Mouse (Mus musculus): ENCODE measurements around the gene Zfp800. TPM values are rescaled to one million over a fixed set of nuclear protein-coding genes. Genes with fewer than 3 reads are reported as not detected.
A peak's percentile ranks its signal among the peaks of the same experiment; 100 is the strongest.

The Zfp800 gene
- total and polyA plus RNA-seq, 3 experiments = 95.3 to 235 (median 122) TPM

DNA sequence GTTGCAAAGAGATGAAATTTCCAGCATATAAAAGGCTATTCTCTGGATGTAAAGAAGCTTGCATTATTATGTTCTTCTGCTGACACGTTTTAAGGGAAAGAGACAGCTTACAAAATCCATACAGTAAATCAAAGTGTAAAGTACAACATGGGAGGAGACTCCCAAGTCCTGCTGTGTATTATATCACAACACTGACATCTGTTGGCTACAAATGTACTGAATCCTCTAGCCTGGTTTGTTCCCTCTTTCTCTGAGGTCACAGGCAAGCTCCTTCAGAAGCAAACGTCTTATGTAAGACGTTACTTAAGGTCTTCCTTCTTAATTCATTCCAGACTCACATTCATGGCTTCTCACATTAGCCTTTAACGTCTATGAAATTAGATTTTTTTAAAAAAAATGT, 15.8 kb downstream of the Zfp800 start:
- H3K4me3 ChIP-seq (ENCODE audit: low read depth, low read length) = no peak overlapping the region
- H3K36me3 ChIP-seq (replicated peaks) = no peaks in the 10 kb centered on the region
- no peak for ATAC-seq (ENCODE audit: extremely low read depth, insufficient number of reproducible peaks, low FRiP score, poor library complexity, severe bottlenecking)
- no peaks in the 10 kb centered on the region for H3K4me1 ChIP-seq (ENCODE audit: insufficient read depth, low read depth, low read length)
- no peak for DNase-seq (ENCODE audit: low spot score)
- no peaks in the 10 kb centered on the region for H3K9me3 ChIP-seq (replicated peaks)
- no peak for TF ChIP-seq TAL1 (conservative IDR thresholded peaks at IDR 0.05; ENCODE audit: low read depth, low read length)
- no peak for TF ChIP-seq CTCF (IDR thresholded peaks at IDR 0.05; ENCODE audit: low read depth, low read length)
- TF ChIP-seq POLR2AphosphoS5 (IDR thresholded peaks at IDR 0.05; ENCODE audit: insufficient replicate concordance, low read depth, low read length) = no peak
- TF ChIP-seq GATA2 (IDR thresholded peaks at IDR 0.05; ENCODE audit: borderline replicate concordance, low read depth, low read length) = no peak
- TF ChIP-seq GATA1 (IDR thresholded peaks at IDR 0.05; ENCODE audit: borderline replicate concordance, low read length) = no peak
- no peaks in the 10 kb centered on the region for H3K27me3 ChIP-seq (ENCODE audit: insufficient read depth, low read length)

DNA sequence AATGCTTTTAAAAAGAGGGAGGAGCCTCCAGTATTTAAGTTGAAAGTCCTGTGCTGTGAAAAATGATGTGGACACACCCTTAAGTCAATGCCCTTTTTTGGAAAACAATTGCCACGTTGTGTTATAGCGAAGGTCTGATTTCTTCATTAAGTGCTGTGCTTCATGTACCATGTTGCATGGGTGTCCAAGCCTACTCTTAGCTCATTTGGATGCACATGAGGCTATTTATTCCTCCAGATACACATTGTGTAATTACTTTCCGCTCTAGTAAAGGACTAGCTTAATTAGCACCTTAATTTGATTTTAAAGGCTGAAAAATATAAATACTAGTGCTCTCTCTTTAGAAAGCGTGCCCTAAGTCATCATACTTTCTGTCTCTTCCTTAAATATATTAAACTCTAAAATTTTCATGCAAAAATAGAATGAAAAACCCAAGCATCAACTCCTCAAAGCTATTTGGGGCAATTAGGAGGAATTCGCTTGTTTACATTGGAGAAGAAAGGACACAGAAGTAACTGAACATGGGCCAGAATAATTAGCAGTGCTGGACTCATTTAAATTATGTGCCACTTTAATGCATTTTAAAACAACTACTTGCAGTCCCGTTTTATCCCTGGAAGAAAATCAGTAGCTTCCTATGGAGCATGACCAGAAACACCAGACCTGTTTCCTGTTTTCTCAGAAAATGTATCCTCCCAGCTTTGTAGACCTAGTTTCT, 27.7 kb downstream of the Zfp800 start:
- Histone ChIP-seq H3K27me3 (ENCODE audit: insufficient read depth, low read length) (peaks cover 7% of the 10 kb centered on the region), H3K4me3 (ENCODE audit: low read depth, low read length) (no peak overlapping the region), H3K36me3 (replicated peaks) (no peaks in the 10 kb centered on the region), H3K4me1 (ENCODE audit: insufficient read depth, low read depth, low read length) (no peaks in the 10 kb centered on the region), H3K9me3 (replicated peaks) (no peaks in the 10 kb centered on the region)
- TF ChIP-seq CTCF (IDR thresholded peaks at IDR 0.05; ENCODE audit: low read depth, low read length) (no peak), POLR2AphosphoS5 (IDR thresholded peaks at IDR 0.05; ENCODE audit: insufficient replicate concordance, low read depth, low read length) (no peak), GATA1 (IDR thresholded peaks at IDR 0.05; ENCODE audit: borderline replicate concordance, low read length) (no peak), TAL1 (conservative IDR thresholded peaks at IDR 0.05; ENCODE audit: low read depth, low read length) (no peak), GATA2 (IDR thresholded peaks at IDR 0.05; ENCODE audit: borderline replicate concordance, low read depth, low read length) (no peak)
- no peak for DNase-seq (ENCODE audit: low spot score)
- no peak for ATAC-seq (ENCODE audit: extremely low read depth, insufficient number of reproducible peaks, low FRiP score, poor library complexity, severe bottlenecking)

DNA sequence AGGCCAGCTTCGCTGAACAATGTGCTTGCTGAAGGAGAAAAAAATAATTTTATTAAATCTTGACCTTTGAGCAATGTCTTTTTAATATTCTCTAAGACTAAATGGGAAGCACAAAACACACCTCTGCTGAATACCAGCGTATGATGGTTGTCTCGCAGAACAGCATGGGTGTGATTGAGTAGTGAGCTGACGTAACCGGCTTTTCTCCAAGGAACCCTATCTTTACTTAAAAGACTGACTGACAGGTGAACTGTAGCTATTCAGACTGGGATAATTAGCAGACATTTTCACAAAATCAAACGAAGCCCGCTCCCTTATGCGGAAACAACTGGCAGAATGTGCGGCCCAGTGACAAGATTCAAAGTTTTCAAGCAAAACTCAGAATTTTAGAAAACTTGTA, 30.2 kb downstream of the Zfp800 start:
- Histone ChIP-seq H3K4me3 (ENCODE audit: low read depth, low read length) (no peak overlapping the region), H3K4me1 (ENCODE audit: insufficient read depth, low read depth, low read length) (no peaks in the 10 kb centered on the region), H3K36me3 (replicated peaks) (no peaks in the 10 kb centered on the region), H3K9me3 (replicated peaks) (no peaks in the 10 kb centered on the region), H3K27me3 (ENCODE audit: insufficient read depth, low read length) (peaks cover 10% of the 10 kb centered on the region)
- ATAC-seq (ENCODE audit: extremely low read depth, insufficient number of reproducible peaks, low FRiP score, poor library complexity, severe bottlenecking) (no peak), DNase-seq (ENCODE audit: low spot score) (no peak)
- no peak for TF ChIP-seq GATA1 (IDR thresholded peaks at IDR 0.05; ENCODE audit: borderline replicate concordance, low read length)
- no peak for TF ChIP-seq TAL1 (conservative IDR thresholded peaks at IDR 0.05; ENCODE audit: low read depth, low read length)
- TF ChIP-seq GATA2 (IDR thresholded peaks at IDR 0.05; ENCODE audit: borderline replicate concordance, low read depth, low read length) = no peak
- no peak for TF ChIP-seq POLR2AphosphoS5 (IDR thresholded peaks at IDR 0.05; ENCODE audit: insufficient replicate concordance, low read depth, low read length)
- TF ChIP-seq CTCF (IDR thresholded peaks at IDR 0.05; ENCODE audit: low read depth, low read length) = no peak

- TF ChIP-seq GATA1 (IDR thresholded peaks at IDR 0.05; ENCODE audit: borderline replicate concordance, low read length) (no peak), POLR2AphosphoS5 (IDR thresholded peaks at IDR 0.05; ENCODE audit: insufficient replicate concordance, low read depth, low read length) (no peak), GATA2 (IDR thresholded peaks at IDR 0.05; ENCODE audit: borderline replicate concordance, low read depth, low read length) (no peak), CTCF (IDR thresholded peaks at IDR 0.05; ENCODE audit: low read depth, low read length) (no peak), TAL1 (conservative IDR thresholded peaks at IDR 0.05; ENCODE audit: low read depth, low read length) (no peak)
- DNase-seq (ENCODE audit: low spot score) (no peak), ATAC-seq (ENCODE audit: extremely low read depth, insufficient number of reproducible peaks, low FRiP score, poor library complexity, severe bottlenecking) (no peak)
- Histone ChIP-seq H3K4me3 (ENCODE audit: low read depth, low read length) (no peak overlapping the region), H3K9me3 (replicated peaks) (no peaks in the 10 kb centered on the region), H3K4me1 (ENCODE audit: insufficient read depth, low read depth, low read length) (no peaks in the 10 kb centered on the region), H3K36me3 (replicated peaks) (no peaks in the 10 kb centered on the region), H3K27me3 (ENCODE audit: insufficient read depth, low read length) (peaks cover 9% of the 10 kb centered on the region; the same call in 1 of the 2 replicates)
Measured at GRCm38 (mm10) chr6:28351066-28351465, 46.7 kb downstream of the Zfp800 start.

GRCm38 (mm10) chr6:28345677-28346076, 52.1 kb downstream of the Zfp800 start:
- Histone ChIP-seq H3K36me3 (replicated peaks) (no peaks in the 10 kb centered on the region), H3K4me3 (ENCODE audit: low read depth, low read length) (no peak overlapping the region), H3K4me1 (ENCODE audit: insufficient read depth, low read depth, low read length) (no peaks in the 10 kb centered on the region), H3K27me3 (ENCODE audit: insufficient read depth, low read length) (peaks cover 4% of the 10 kb centered on the region; the same call in 1 of the 2 replicates), H3K9me3 (replicated peaks) (no peaks in the 10 kb centered on the region)
- TF ChIP-seq GATA2 (IDR thresholded peaks at IDR 0.05; ENCODE audit: borderline replicate concordance, low read depth, low read length) (no peak), GATA1 (IDR thresholded peaks at IDR 0.05; ENCODE audit: borderline replicate concordance, low read length) (no peak), CTCF (IDR thresholded peaks at IDR 0.05; ENCODE audit: low read depth, low read length) (no peak), TAL1 (conservative IDR thresholded peaks at IDR 0.05; ENCODE audit: low read depth, low read length) (no peak), POLR2AphosphoS5 (IDR thresholded peaks at IDR 0.05; ENCODE audit: insufficient replicate concordance, low read depth, low read length) (no peak)
- no peak for ATAC-seq (ENCODE audit: extremely low read depth, insufficient number of reproducible peaks, low FRiP score, poor library complexity, severe bottlenecking)
- no peak for DNase-seq (ENCODE audit: low spot score)

DNA sequence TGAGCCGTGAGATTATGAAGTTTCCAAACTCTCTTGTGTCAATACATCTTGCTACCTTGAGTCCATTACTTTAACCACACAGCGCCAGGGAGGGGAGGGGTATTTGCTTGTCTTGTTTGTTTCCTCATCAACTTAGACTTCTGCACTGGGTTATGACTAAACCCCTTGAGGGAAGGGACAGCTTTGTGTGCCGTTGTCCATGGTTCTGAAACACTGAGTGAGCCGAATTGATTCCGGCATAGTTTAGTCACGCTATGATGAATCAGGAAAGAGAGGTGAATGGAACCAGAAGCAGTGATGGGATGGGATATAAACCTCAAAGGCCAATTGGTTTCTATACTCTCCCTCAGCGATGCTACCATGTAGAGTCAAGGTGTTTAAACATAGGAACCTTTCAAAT, 52.6 kb downstream of the Zfp800 start:
- Histone ChIP-seq H3K36me3 (replicated peaks) (no peaks in the 10 kb centered on the region), H3K4me3 (ENCODE audit: low read depth, low read length) (no peak overlapping the region), H3K4me1 (ENCODE audit: insufficient read depth, low read depth, low read length) (no peaks in the 10 kb centered on the region), H3K27me3 (ENCODE audit: insufficient read depth, low read length) (peaks cover 4% of the 10 kb centered on the region; the same call in 1 of the 2 replicates), H3K9me3 (replicated peaks) (no peaks in the 10 kb centered on the region)
- DNase-seq (ENCODE audit: low spot score) = peak; percentile 3
- no peak for ATAC-seq (ENCODE audit: extremely low read depth, insufficient number of reproducible peaks, low FRiP score, poor library complexity, severe bottlenecking)
- TF ChIP-seq TAL1 (conservative IDR thresholded peaks at IDR 0.05; ENCODE audit: low read depth, low read length) = no peak
- TF ChIP-seq GATA2 (IDR thresholded peaks at IDR 0.05; ENCODE audit: borderline replicate concordance, low read depth, low read length) = no peak
- TF ChIP-seq POLR2AphosphoS5 (IDR thresholded peaks at IDR 0.05; ENCODE audit: insufficient replicate concordance, low read depth, low read length) = no peak
- TF ChIP-seq GATA1 (IDR thresholded peaks at IDR 0.05; ENCODE audit: borderline replicate concordance, low read length) = no peak
- no peak for TF ChIP-seq CTCF (IDR thresholded peaks at IDR 0.05; ENCODE audit: low read depth, low read length)
